Mouse (Mus musculus): Measurements from ENCODE around the gene Gm10428. TPM values are rescaled to one million over a fixed set of nuclear protein-coding genes. Genes with fewer than 3 reads are reported as not detected.
A peak's percentile ranks its signal among the peaks of the same experiment; 100 is the strongest.

The Gm10428 gene
- not detected in 2 replicates for polyA plus RNA-seq (2015; fragmentation: Nextera tagmentation; extraction: Ambion mirVana)

GRCm38 (mm10) chr11:62752780-62753179 is at the start of gene Gm10428:
TSS of gene Gm10428 (plus strand) at chr11:62753100.
- WGBS = 91% methylated on average over 8 of the region's 8 CpGs
- Histone ChIP-seq H3K27me3 (peaks cover 5% of the 10 kb centered on the region; the same call in 1 of the 2 replicates), H3K4me2 (no peak within 1 kb of the TSS), H3K27ac (no peak within 1 kb of the TSS), H3K4me1 (peaks cover 6% of the 10 kb centered on the region; the same call in 1 of the 2 replicates), H3K9me3 (no peaks in the 10 kb centered on the region), H3K9ac (no peak within 1 kb of the TSS), H3K4me3 (no peak within 1 kb of the TSS), H3K36me3 (no peaks in the 10 kb centered on the region)
- no peak for ATAC-seq (ENCODE audit: borderline replicate concordance, extremely low read depth, low FRiP score, low TSS enrichment)

- no peaks in the 10 kb centered on the region for H3K36me3 ChIP-seq
Measured at GRCm38 (mm10) chr11:62706141-62706540, 46.8 kb upstream of the Gm10428 start.

GRCm38 (mm10) chr11:62708252-62708651 is 44.6 kb upstream of the Gm10428 start:
- H3K27me3 ChIP-seq = no peaks in the 10 kb centered on the region
- 75% methylated on average over 7 of the region's 7 CpGs for WGBS
- no peaks in the 10 kb centered on the region for H3K9me3 ChIP-seq
- H3K27ac ChIP-seq = no peak overlapping the region
- no peak overlapping the region for H3K4me3 ChIP-seq
- H3K9ac ChIP-seq = no peak overlapping the region
- no peak overlapping the region for H3K4me2 ChIP-seq
- no peaks in the 10 kb centered on the region for H3K4me1 ChIP-seq
- ATAC-seq (ENCODE audit: borderline replicate concordance, extremely low read depth, low FRiP score, low TSS enrichment) = no peak
- H3K36me3 ChIP-seq = no peaks in the 10 kb centered on the region

More at GRCm38 (mm10) chr11:62706141-62706540, 46.8 kb upstream of the Gm10428 start:
- Histone ChIP-seq H3K4me3 (no peak overlapping the region), H3K9ac (no peak overlapping the region), H3K9me3 (no peaks in the 10 kb centered on the region), H3K4me2 (no peak overlapping the region), H3K4me1 (no peaks in the 10 kb centered on the region), H3K27me3 (no peaks in the 10 kb centered on the region), H3K27ac (no peak overlapping the region)
- WGBS = 84% methylated on average over 2 of the region's 2 CpGs
- no peak for ATAC-seq (ENCODE audit: borderline replicate concordance, extremely low read depth, low FRiP score, low TSS enrichment)

- ATAC-seq (ENCODE audit: borderline replicate concordance, extremely low read depth, low FRiP score, low TSS enrichment) = no peak
- WGBS = 71% methylated on average over 5 of the region's 5 CpGs
- H3K9me3 ChIP-seq = no peaks in the 10 kb centered on the region
- H3K27me3 ChIP-seq = no peaks in the 10 kb centered on the region
- H3K27ac ChIP-seq = no peak overlapping the region
- H3K4me1 ChIP-seq = no peaks in the 10 kb centered on the region
- no peak overlapping the region for H3K9ac ChIP-seq
- 0 out of 2 replicates have a peak, but pooled peaks cover 10% of the 10 kb centered on the region for H3K36me3 ChIP-seq
- H3K4me3 ChIP-seq = no peak overlapping the region
- H3K4me2 ChIP-seq = no peak overlapping the region
Measured at GRCm38 (mm10) chr11:62710657-62711056, 42.2 kb upstream of the Gm10428 start.

GRCm38 (mm10) chr11:62728276-62728675 is 24.6 kb upstream of the Gm10428 start:
- Histone ChIP-seq H3K9ac (no peak overlapping the region), H3K27me3 (no peaks in the 10 kb centered on the region), H3K4me3 (no peak overlapping the region), H3K9me3 (no peaks in the 10 kb centered on the region), H3K4me2 (no peak overlapping the region), H3K4me1 (peaks cover 10% of the 10 kb centered on the region; the same call in 1 of the 2 replicates), H3K36me3 (0 out of 2 replicates have a peak, but pooled peaks cover 10% of the 10 kb centered on the region), H3K27ac (no peak overlapping the region)
- ATAC-seq (ENCODE audit: borderline replicate concordance, extremely low read depth, low FRiP score, low TSS enrichment) = no peak
- 88% methylated on average over 8 of the region's 8 CpGs for WGBS

- H3K9ac ChIP-seq = peak within 1 kb of the TSS; percentile 49
- WGBS = under 1% methylated on average over 48 of the region's 48 CpGs
- peak; percentile 93 for ATAC-seq (ENCODE audit: borderline replicate concordance, extremely low read depth, low FRiP score, low TSS enrichment)
- no peaks in the 10 kb centered on the region for H3K27me3 ChIP-seq
- H3K27ac ChIP-seq = peak within 1 kb of the TSS; percentile 54
- H3K9me3 ChIP-seq = no peaks in the 10 kb centered on the region
- peak within 1 kb of the TSS; percentile 93 for H3K4me2 ChIP-seq
- peaks cover 10% of the 10 kb centered on the region; the same call in 1 of the 2 replicates for H3K4me1 ChIP-seq
- 0 out of 2 replicates have a peak, but pooled peaks cover 7% of the 10 kb centered on the region for H3K36me3 ChIP-seq
- H3K4me3 ChIP-seq = peak within 1 kb of the TSS; percentile 65
Measured at GRCm38 (mm10) chr11:62731311-62732021, 21.4 kb upstream of the Gm10428 start, which contains the start of gene Zfp287. TSS of gene Zfp287 (minus strand) at chr11:62731905.

- 13% methylated on average over 5 of the region's 5 CpGs for WGBS
- H3K4me2 ChIP-seq = peak overlapping the region; percentile 93
- no peak overlapping the region for H3K9ac ChIP-seq
- peak overlapping the region; percentile 65 for H3K4me3 ChIP-seq
- ATAC-seq (ENCODE audit: borderline replicate concordance, extremely low read depth, low FRiP score, low TSS enrichment) = no peak
- no peaks in the 10 kb centered on the region for H3K27me3 ChIP-seq
- peaks cover 10% of the 10 kb centered on the region; the same call in 1 of the 2 replicates for H3K4me1 ChIP-seq
- H3K9me3 ChIP-seq = no peaks in the 10 kb centered on the region
- H3K36me3 ChIP-seq = 0 out of 2 replicates have a peak, but pooled peaks cover 7% of the 10 kb centered on the region
- no peak overlapping the region for H3K27ac ChIP-seq
Measured at GRCm38 (mm10) chr11:62732022-62732387, 20.9 kb upstream of the Gm10428 start.

- WGBS = 81% methylated on average over 3 of the region's 3 CpGs
- Histone ChIP-seq H3K27ac (no peak overlapping the region), H3K27me3 (no peaks in the 10 kb centered on the region), H3K36me3 (0 out of 2 replicates have a peak, but pooled peaks cover 7% of the 10 kb centered on the region), H3K4me2 (no peak overlapping the region), H3K4me1 (peaks cover 10% of the 10 kb centered on the region; the same call in 1 of the 2 replicates), H3K4me3 (no peak overlapping the region), H3K9ac (no peak overlapping the region), H3K9me3 (no peaks in the 10 kb centered on the region)
- ATAC-seq (ENCODE audit: borderline replicate concordance, extremely low read depth, low FRiP score, low TSS enrichment) = no peak
Measured at GRCm38 (mm10) chr11:62732665-62733064, 20.2 kb upstream of the Gm10428 start.

- Histone ChIP-seq H3K27ac (no peak overlapping the region), H3K9ac (no peak overlapping the region), H3K36me3 (no peaks in the 10 kb centered on the region), H3K4me3 (no peak overlapping the region), H3K9me3 (no peaks in the 10 kb centered on the region), H3K4me1 (peaks cover 4% of the 10 kb centered on the region; the same call in 1 of the 2 replicates), H3K27me3 (0 out of 2 replicates have a peak, but pooled peaks cover 7% of the 10 kb centered on the region), H3K4me2 (no peak overlapping the region)
- WGBS = 84% methylated on average over 2 of the region's 2 CpGs
- no peak for ATAC-seq (ENCODE audit: borderline replicate concordance, extremely low read depth, low FRiP score, low TSS enrichment)
Measured at GRCm38 (mm10) chr11:62741186-62741585, 11.7 kb upstream of the Gm10428 start.

- Histone ChIP-seq H3K36me3 (no peaks in the 10 kb centered on the region), H3K27me3 (peaks cover 17% of the 10 kb centered on the region; the same call in 1 of the 2 replicates), H3K4me2 (no peak overlapping the region), H3K9me3 (no peaks in the 10 kb centered on the region), H3K27ac (no peak overlapping the region), H3K4me1 (peaks cover 5% of the 10 kb centered on the region; the same call in 1 of the 2 replicates), H3K4me3 (no peak overlapping the region), H3K9ac (no peak overlapping the region)
- no peak for ATAC-seq (ENCODE audit: borderline replicate concordance, extremely low read depth, low FRiP score, low TSS enrichment)
- WGBS = 66% methylated on average over 10 of the region's 10 CpGs
Measured at GRCm38 (mm10) chr11:62742261-62742957, 10.5 kb upstream of the Gm10428 start.

GRCm38 (mm10) chr11:62744103-62744502 is 8.8 kb upstream of the Gm10428 start:
- no peak overlapping the region for H3K9ac ChIP-seq
- no peak for ATAC-seq (ENCODE audit: borderline replicate concordance, extremely low read depth, low FRiP score, low TSS enrichment)
- peaks cover 23% of the 10 kb centered on the region; the same call in 1 of the 2 replicates for H3K27me3 ChIP-seq
- H3K9me3 ChIP-seq = no peaks in the 10 kb centered on the region
- no peak overlapping the region for H3K27ac ChIP-seq
- no peak overlapping the region for H3K4me3 ChIP-seq
- WGBS = 49% methylated on average over 5 of the region's 5 CpGs
- H3K36me3 ChIP-seq = no peaks in the 10 kb centered on the region
- peaks cover 5% of the 10 kb centered on the region; the same call in 1 of the 2 replicates for H3K4me1 ChIP-seq
- no peak overlapping the region for H3K4me2 ChIP-seq
